Mouse (Mus musculus) olfactory bulb, adult 2 months (tissue): ENCODE measurements around the gene Micall1.

Source experiments
- CTCF ChIP-seq: fragments of 200-500 bp; IDR thresholded peaks from 2 replicates; pipeline ENCODE4 v1.5.1; 2012; ENCODE audit warnings: low read depth, mild to moderate bottlenecking, low read length, moderate library complexity; ENCODE audit not compliant: insufficient read depth
- POLR2A ChIP-seq: fragments of 200-500 bp; IDR thresholded peaks from 2 replicates; pipeline ENCODE4 v1.6.1; 2012; ENCODE audit warnings: mild to moderate bottlenecking, low read depth, low read length, moderate library complexity; ENCODE audit not compliant: insufficient read depth

GRCm38 (mm10) chr15:79133191-79133661 is 24.5 kb downstream of the Micall1 start:
- no peak for TF ChIP-seq POLR2A
- no peak for TF ChIP-seq CTCF
